Mouse (Mus musculus) left cerebral cortex, postnatal 36 days (tissue): ENCODE measurements around the gene Rdh5. TPM values are rescaled to one million over a fixed set of nuclear protein-coding genes. Genes with fewer than 3 reads are reported as not detected.

ENCODE experiments used
- DNase-seq, 2 experiments: peaks; one replicate each; pipeline ENCODE4 v3.0.0; 2021 to 2022; ENCODE audit warnings: low spot score in 2 of 2, mixed read lengths in 1 of 2
- intact Hi-C: fragments of 180-260 bp; cut with DNase I; formaldehyde crosslinking; loops from one replicate; pipeline ENCODE4 v1.15.1; 2025
- total RNA-seq, 2 experiments: library from RNA; stranded (reverse); gene quantifications; 2 replicates each; pipeline ENCODE4 v1.2.3; 2021

Rdh5 gene
- total RNA-seq, 2 experiments from 2014 or later: 6.7 to 7.0 TPM

- intact Hi-C loops: no loop called here
Observed at GRCm38 (mm10) chr10:128882067-128882466, 40.6 kb downstream of the Rdh5 start.

GRCm38 (mm10) chr10:128878811-128879210 lies 43.9 kb downstream of the Rdh5 start:
- intact Hi-C loops: no loop called here
- DNase-seq: no peak

More at GRCm38 (mm10) chr10:128882067-128882466, 40.6 kb downstream of the Rdh5 start:
- no peak for DNase-seq

GRCm38 (mm10) chr10:128878291-128878690 lies 44.4 kb downstream of the Rdh5 start:
- no peak for DNase-seq
- intact Hi-C loops: no loop called here

- intact Hi-C loops: no loop called here
- DNase-seq: no peak
Observed at GRCm38 (mm10) chr10:128870341-128870740, 52.3 kb downstream of the Rdh5 start.

GRCm38 (mm10) chr10:128866518-128866917 lies 56.2 kb downstream of the Rdh5 start:
- DNase-seq: no peak
- intact Hi-C loops: no loop called here

- intact Hi-C loops: no loop called here
- no peak for DNase-seq
Observed at GRCm38 (mm10) chr10:128866042-128866441, 56.6 kb downstream of the Rdh5 start.

Other genes with a start within 250 kb of the Rdh5 start
- gene Suox, start 248.8 kb downstream of the Rdh5 start, total RNA-seq: 10 to 100 TPM; 12.0 to 12.6 TPM
- 100 to 1,000 TPM; 129 to 134 TPM for gene Rab5b, start 226.6 kb downstream of the Rdh5 start, total RNA-seq
- gene Pmel, start 218.7 kb downstream of the Rdh5 start, total RNA-seq: under 1 TPM; 0.48 to 0.79 TPM
- gene Cdk2, start 217.9 kb downstream of the Rdh5 start, total RNA-seq: 1 to 10 TPM; 2.1 to 2.6 TPM
- 1 to 10 TPM; 5.6 to 7.8 TPM for gene Dgka, start 178.0 kb downstream of the Rdh5 start, total RNA-seq
- 10 to 100 TPM; 27.7 to 31.8 TPM for gene Pym1, start 175.0 kb downstream of the Rdh5 start, total RNA-seq
- gene Mmp19, start 132.0 kb downstream of the Rdh5 start, total RNA-seq: under 1 TPM; 0.50 to 0.76 TPM
- gene Dnajc14, start 118.8 kb downstream of the Rdh5 start, total RNA-seq: 10 to 100 TPM; 65.0 to 66.9 TPM
- 1 to 10 TPM; 8.4 to 8.5 TPM for gene Tmem198b, start 118.5 kb downstream of the Rdh5 start, total RNA-seq
- gene Sarnp, start 105.6 kb downstream of the Rdh5 start, total RNA-seq: 10 to 100 TPM; 32.9 to 40.9 TPM
- 1 to 10 TPM; 7.1 to 7.7 TPM for gene Ormdl2, start 101.2 kb downstream of the Rdh5 start, total RNA-seq
- gene Gdf11, start 31.2 kb downstream of the Rdh5 start, total RNA-seq: 10 to 100 TPM; 12.6 to 14.7 TPM
- gene Cd63, start 21.9 kb downstream of the Rdh5 start, total RNA-seq: 10 to 100 TPM; 59.5 to 64.6 TPM
- 10 to 100 TPM; 85.2 to 95.4 TPM for gene Bloc1s1, start 1.1 kb upstream of the Rdh5 start, total RNA-seq
- gene Itga7, start 10.9 kb upstream of the Rdh5 start, total RNA-seq: 10 to 100 TPM; 13.0 to 16.5 TPM
- not detected for gene Mettl7b, start 38.1 kb upstream of the Rdh5 start, total RNA-seq
- gene Olfr9, start 66.5 kb upstream of the Rdh5 start, total RNA-seq: not detected
- gene Olfr763, start 87.9 kb upstream of the Rdh5 start, total RNA-seq: not detected
- not detected for gene Olfr764-ps1, start 117.0 kb upstream of the Rdh5 start, total RNA-seq
- gene Olfr765, start 127.1 kb upstream of the Rdh5 start, total RNA-seq: not detected
- not detected for gene Olfr766-ps1, start 146.1 kb upstream of the Rdh5 start, total RNA-seq
- not detected for gene Olfr767, start 160.0 kb upstream of the Rdh5 start, total RNA-seq
- not detected for gene Olfr768, start 176.5 kb upstream of the Rdh5 start, total RNA-seq
- gene Olfr769, start 195.0 kb upstream of the Rdh5 start, total RNA-seq: not detected
- not detected for gene Olfr770, start 216.1 kb upstream of the Rdh5 start, total RNA-seq
- gene Olfr771, start 241.9 kb upstream of the Rdh5 start, total RNA-seq: not detected